Mouse (Mus musculus) cerebellum, adult 2 months (tissue): ENCODE data around the gene Cbarp. TPM values are rescaled to one million over a fixed set of nuclear protein-coding genes. Genes with fewer than 3 reads are reported as not detected.

ENCODE experiments used
- DNase-seq, 2 experiments: peaks; one replicate each; pipeline ENCODE4 v3.0.0; 2021
- H3K27ac ChIP-seq: fragments of 200-500 bp; 2 replicates; pipeline ENCODE4 v1.5.1; 2012; ENCODE audit warnings: low read length, control low read depth, inconsistent platforms; ENCODE audit not compliant: insufficient read depth
- H3K27me3 ChIP-seq: fragments of 200-500 bp; 2 replicates; pipeline ENCODE4 v1.6.1; 2012; ENCODE audit warnings: inconsistent platforms, mild to moderate bottlenecking, low read length, moderate library complexity; ENCODE audit not compliant: control insufficient read depth, insufficient read depth
- H3K4me1 ChIP-seq: fragments of 200-500 bp; 2 replicates; pipeline ENCODE4 v1.6.1; 2011; ENCODE audit warnings: low read length; ENCODE audit not compliant: control insufficient read depth, insufficient read depth
- H3K4me3 ChIP-seq: fragments of 200-500 bp; replicated peaks from 2 replicates; pipeline ENCODE3; 2011; ENCODE audit warnings: mild to moderate bottlenecking, low read depth, low read length, control low read depth; ENCODE audit not compliant: insufficient read depth
- CTCF ChIP-seq: fragments of 200-500 bp; IDR thresholded peaks from 2 replicates; pipeline ENCODE4 v1.5.1; 2011; ENCODE audit warnings: low read depth, mild to moderate bottlenecking, control low read depth, low read length, moderate library complexity, borderline replicate concordance; ENCODE audit not compliant: insufficient read depth
- POLR2A ChIP-seq: fragments of 200-500 bp; IDR thresholded peaks from 2 replicates; pipeline ENCODE4 v1.6.1; 2011; ENCODE audit warnings: low read length, control low read depth, borderline replicate concordance; ENCODE audit not compliant: insufficient read depth
- WGBS: fragments of 180-500 bp; shearing (Covaris S2); methylation state at CpG from one replicate; pipeline ENCODE4 v1.1.7; 2018; 5-methylcytosine and 5-hydroxymethylcytosine counted together
- polyA plus RNA-seq: library from polyadenylated mRNA; depleted of rRNA; stranded (reverse); fragments of >200 nt; gene quantifications from 2 replicates; pipeline ENCODE4 v1.2.3, GENCODE M21; 2012

The Cbarp gene
- polyA plus RNA-seq, 1 experiment = 151 TPM

- WGBS = 44% methylated on average over 7 of the region's 7 CpGs
- Histone ChIP-seq H3K4me1 (peaks cover 29% of the 10 kb centered on the region), H3K27ac (no peak overlapping the region), H3K27me3 (no peaks in the 10 kb centered on the region), H3K4me3 (no peak overlapping the region)
- TF ChIP-seq POLR2A (no peak), CTCF (no peak)
- no peak for DNase-seq
Measured at GRCm38 (mm10) chr10:80156752-80157053, 16.1 kb upstream of the Cbarp start.

- Histone ChIP-seq H3K4me1 (peaks cover 33% of the 10 kb centered on the region), H3K4me3 (no peak overlapping the region), H3K27ac (no peak overlapping the region), H3K27me3 (no peaks in the 10 kb centered on the region)
- TF ChIP-seq CTCF = no peak
- no peak for TF ChIP-seq POLR2A
- 63% methylated on average over 29 of the region's 29 CpGs for WGBS
- no peak for DNase-seq
Measured at GRCm38 (mm10) chr10:80156002-80156751, 15.5 kb upstream of the Cbarp start.

GRCm38 (mm10) chr10:80155277-80155676 is 14.6 kb upstream of the Cbarp start:
- TF ChIP-seq CTCF = no peak
- WGBS = 9% methylated on average over 1 of the region's 1 CpGs
- H3K4me1 ChIP-seq = peaks cover 26% of the 10 kb centered on the region
- DNase-seq = no peak
- H3K27me3 ChIP-seq = no peaks in the 10 kb centered on the region
- no peak overlapping the region for H3K4me3 ChIP-seq
- H3K27ac ChIP-seq = no peak overlapping the region

GRCm38 (mm10) chr10:80154384-80154783 is 13.7 kb upstream of the Cbarp start:
- no peak for DNase-seq
- WGBS = 59% methylated on average over 7 of the region's 7 CpGs
- TF ChIP-seq CTCF = no peak
- no peak for TF ChIP-seq POLR2A
- H3K4me1 ChIP-seq = peaks cover 24% of the 10 kb centered on the region
- H3K27ac ChIP-seq = no peak overlapping the region
- no peaks in the 10 kb centered on the region for H3K27me3 ChIP-seq
- H3K4me3 ChIP-seq = no peak overlapping the region

- H3K4me3 ChIP-seq = no peak overlapping the region
- TF ChIP-seq CTCF = no peak
- TF ChIP-seq POLR2A = no peak
Measured at GRCm38 (mm10) chr10:80153713-80154112, 13.1 kb upstream of the Cbarp start.

GRCm38 (mm10) chr10:80152873-80153260 is 12.2 kb upstream of the Cbarp start:
- peaks cover 19% of the 10 kb centered on the region for H3K4me1 ChIP-seq
- H3K4me3 ChIP-seq = no peak overlapping the region
- 29% methylated on average over 3 of the region's 3 CpGs for WGBS
- H3K27me3 ChIP-seq = no peaks in the 10 kb centered on the region
- DNase-seq = no peak
- peak overlapping the region; percentile 22; the same call in 1 of the 2 replicates for H3K27ac ChIP-seq
- TF ChIP-seq CTCF = no peak
- no peak for TF ChIP-seq POLR2A

More at GRCm38 (mm10) chr10:80153713-80154112, 13.1 kb upstream of the Cbarp start:
- H3K4me1 ChIP-seq = peaks cover 19% of the 10 kb centered on the region
- no peaks in the 10 kb centered on the region for H3K27me3 ChIP-seq
- WGBS = 73% methylated on average over 19 of the region's 19 CpGs
- H3K27ac ChIP-seq = no peak overlapping the region
- no peak for DNase-seq

- WGBS = 15% methylated on average over 15 of the region's 15 CpGs
- DNase-seq = peak in 1 of 2 experiments; percentile 53
Measured at GRCm38 (mm10) chr10:80152071-80152872, 11.6 kb upstream of the Cbarp start.

GRCm38 (mm10) chr10:80151211-80152034 is 10.8 kb upstream of the Cbarp start:
- peaks cover 31% of the 10 kb centered on the region for H3K4me1 ChIP-seq
- peak in 1 of 2 experiments; percentile 61 for DNase-seq
- H3K27me3 ChIP-seq = no peaks in the 10 kb centered on the region
- 7% methylated on average over 26 of the region's 26 CpGs for WGBS
- no peak for TF ChIP-seq POLR2A
- no peak for TF ChIP-seq CTCF
- H3K27ac ChIP-seq = peak overlapping the region; percentile 68
- peak overlapping the region; percentile 80 for H3K4me3 ChIP-seq

More at GRCm38 (mm10) chr10:80152071-80152872, 11.6 kb upstream of the Cbarp start:
- peaks cover 22% of the 10 kb centered on the region for H3K4me1 ChIP-seq
- H3K27ac ChIP-seq = peak overlapping the region; percentile 68
- no peak overlapping the region for H3K4me3 ChIP-seq
- H3K27me3 ChIP-seq = no peaks in the 10 kb centered on the region
- TF ChIP-seq POLR2A (no peak), CTCF (no peak)
